Mouse (Mus musculus): Measurements from ENCODE around the gene Tppp3.

DNA sequence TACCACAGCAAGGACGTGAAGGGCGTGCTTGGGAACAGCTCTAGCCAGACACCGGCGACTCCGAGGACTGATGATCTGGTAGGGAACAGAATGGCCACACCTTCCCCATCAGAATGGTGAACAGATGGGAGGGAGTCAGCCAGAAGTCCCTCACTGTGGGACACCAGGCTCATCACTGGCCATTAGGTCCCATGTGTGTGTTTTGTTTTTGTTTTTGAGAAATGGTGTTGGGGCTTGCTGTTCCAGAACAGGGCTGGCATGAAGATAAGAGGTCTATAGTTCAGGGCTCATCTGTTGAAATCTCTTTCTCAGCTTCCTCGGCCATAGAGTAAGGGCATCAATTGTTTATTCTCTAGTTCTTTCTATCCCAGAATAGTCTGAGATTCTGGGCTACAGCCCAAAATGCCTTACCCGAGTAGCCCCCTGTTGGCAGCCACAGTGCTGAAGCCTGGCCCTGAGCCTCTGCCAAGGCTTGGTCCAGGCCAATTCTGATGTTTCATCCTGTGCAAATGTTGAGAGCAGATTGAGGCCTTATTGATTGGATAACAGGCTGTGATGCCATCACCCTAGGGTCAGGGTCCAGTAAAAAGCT is 4.5 kb downstream of the Tppp3 start:
- TF ChIP-seq CTCF (IDR thresholded peaks at IDR 0.05; ENCODE audit: low read depth): no peak
- TF ChIP-seq EP300 (IDR thresholded peaks at IDR 0.05; ENCODE audit: low read depth): no peak
